Comparison of ENCODE assay signal across 19 mouse cellular contexts in the genomic region with DNA sequence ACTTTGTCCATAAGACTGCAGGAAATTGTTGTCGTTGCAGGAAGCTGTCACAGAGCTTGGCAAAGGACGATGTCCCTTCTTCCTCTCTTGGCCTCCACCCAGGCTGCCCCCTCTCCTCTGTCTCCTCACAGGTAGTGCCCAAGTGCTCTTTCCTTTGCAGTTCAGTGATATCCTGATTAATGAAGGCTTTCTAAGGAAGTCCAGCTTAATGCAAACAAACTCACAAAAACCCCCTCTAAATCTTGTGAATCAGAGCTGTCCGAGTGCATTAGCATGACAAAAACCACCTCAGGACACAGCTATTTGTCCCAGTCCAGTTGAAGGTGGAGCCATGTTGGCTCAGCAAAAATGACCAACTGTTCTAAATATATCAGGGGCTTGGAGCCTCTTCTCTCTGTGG. TPM values are rescaled to one million over a fixed set of nuclear protein-coding genes. Genes with fewer than 3 reads are reported as not detected.
DNase-seq lines count a peak whose midpoint lies in the region; ATAC-seq lines count a peak whose summit lies in the region.
"Had no signal": no experiment of that assay in that cellular context is flagged by ENCODE, and none has a peak within 500 bp of the region (broad histone marks: within the 10 kb centered on the region; RNA-seq: fewer than 3 reads in every experiment).

No protein-coding gene starts in this region.

- peak; percentile 39; the same call in 1 of the 2 replicates for ATAC-seq in kidney, embryonic 16.5 days (ENCODE audit: low FRiP score, low TSS enrichment)
- ATAC-seq in hindbrain, embryonic 15.5 days (ENCODE audit: low FRiP score, low read depth), result peak; percentile 64; the same call in 1 of the 2 replicates
- ATAC-seq: CD4-positive, CD25-positive, alpha-beta regulatory T cell, adult 4 months; forebrain, embryonic 14.5 days; intestine, embryonic 15.5 days had no signal

- DNase-seq in cerebellum, postnatal 10 days, result peak; percentile 53 to 60
- no peak for DNase-seq in cerebellum, adult 18-20 months
- DNase-seq in kidney, postnatal 36 days, result no peak
- peak; percentile 62 for DNase-seq in ES-CJ7 (ENCODE audit: low read depth, low spot score)
- DNase-seq in left cerebral cortex, adult 9 months (ENCODE audit: low spot score in 2 of 2), result no peak
- DNase-seq in thymus, postnatal 4 days, result no peak
- DNase-seq: adrenal gland, postnatal 10 days; cerebellum, adult 11 months; gastrocnemius, postnatal 36 days; heart, postnatal 14 days; liver, embryonic 13.5 days had no signal

- H3K27me3 ChIP-seq in kidney, embryonic 16.5 days (ENCODE audit: insufficient read depth, low read length), result no peaks in the 10 kb centered on the region
- no peaks in the 10 kb centered on the region for H3K27me3 ChIP-seq in hindbrain, embryonic 15.5 days
- H3K27me3 ChIP-seq: embryonic facial prominence, embryonic 15.5 days; intestine, embryonic 15.5 days; limb, embryonic 12.5 days; liver, embryonic 13.5 days; lung, embryonic 15.5 days had no signal

- no peak overlapping the region for H3K9ac ChIP-seq in kidney, embryonic 16.5 days (replicated peaks; ENCODE audit: low read length)
- H3K9ac ChIP-seq in hindbrain, embryonic 15.5 days, result no peak overlapping the region
- H3K9ac ChIP-seq: embryonic facial prominence, embryonic 15.5 days; intestine, embryonic 15.5 days; limb, embryonic 12.5 days; liver, embryonic 13.5 days; lung, embryonic 15.5 days had no signal

- H3K27ac ChIP-seq in kidney, embryonic 16.5 days (ENCODE audit: low read length), result no peak overlapping the region
- H3K27ac ChIP-seq in hindbrain, embryonic 15.5 days (replicated peaks), result 0 out of 2 replicates have a peak overlapping the region, but pooled peaks have one; percentile 4
- H3K27ac ChIP-seq: embryonic facial prominence, embryonic 15.5 days; intestine, embryonic 15.5 days; limb, embryonic 12.5 days; liver, embryonic 13.5 days; lung, embryonic 15.5 days had no signal

- WGBS in kidney, embryonic 16.5 days, result 18% methylated on average over 3 of the region's 3 CpGs
- WGBS in hindbrain, embryonic 15.5 days, result 22% methylated on average over 3 of the region's 3 CpGs

- H3K9me3 ChIP-seq in kidney, embryonic 16.5 days (ENCODE audit: low read length), result no peaks in the 10 kb centered on the region
- no peaks in the 10 kb centered on the region for H3K9me3 ChIP-seq in hindbrain, embryonic 15.5 days
- H3K9me3 ChIP-seq: embryonic facial prominence, embryonic 15.5 days; intestine, embryonic 15.5 days; limb, embryonic 12.5 days; lung, embryonic 15.5 days had no signal

- no peak overlapping the region for H3K4me3 ChIP-seq in kidney, embryonic 16.5 days (ENCODE audit: low read length)
- H3K4me3 ChIP-seq in hindbrain, embryonic 15.5 days, result no peak overlapping the region
- H3K4me3 ChIP-seq: embryonic facial prominence, embryonic 15.5 days; intestine, embryonic 15.5 days; limb, embryonic 12.5 days; liver, embryonic 13.5 days; lung, embryonic 15.5 days had no signal

- H3K4me2 ChIP-seq in kidney, embryonic 16.5 days (replicated peaks; ENCODE audit: low read depth, low read length), result no peak overlapping the region
- H3K4me2 ChIP-seq in hindbrain, embryonic 15.5 days, result no peak overlapping the region
- H3K4me2 ChIP-seq: embryonic facial prominence, embryonic 15.5 days; intestine, embryonic 15.5 days; limb, embryonic 12.5 days; liver, embryonic 13.5 days; lung, embryonic 15.5 days had no signal

- H3K36me3 ChIP-seq in kidney, embryonic 16.5 days (ENCODE audit: insufficient read depth, low read length), result no peaks in the 10 kb centered on the region
- H3K36me3 ChIP-seq in hindbrain, embryonic 15.5 days, result no peaks in the 10 kb centered on the region
- H3K36me3 ChIP-seq: embryonic facial prominence, embryonic 15.5 days; intestine, embryonic 15.5 days; limb, embryonic 12.5 days; liver, embryonic 13.5 days; lung, embryonic 15.5 days had no signal

- H3K4me1 ChIP-seq in kidney, embryonic 16.5 days (ENCODE audit: insufficient read depth, low read length), result 0 out of 2 replicates have a peak, but pooled peaks cover 4% of the 10 kb centered on the region
- H3K4me1 ChIP-seq in hindbrain, embryonic 15.5 days (replicated peaks), result peaks cover 13% of the 10 kb centered on the region; the same call in 1 of the 2 replicates
- H3K4me1 ChIP-seq: embryonic facial prominence, embryonic 15.5 days; intestine, embryonic 15.5 days; limb, embryonic 12.5 days; liver, embryonic 13.5 days; lung, embryonic 15.5 days had no signal

RNA-seq across cellular contexts. Expression of a gene that starts 24.7 kb away (rescaled TPM):
- polyA plus RNA-seq in kidney, embryonic 16.5 days (2015; fragmentation: Nextera tagmentation; extraction: Ambion mirVana), result 0.64 and 1.0 TPM in 2 replicates
- polyA plus RNA-seq in hindbrain, embryonic 15.5 days (2015; fragmentation: Nextera tagmentation; extraction: Ambion mirVana), result 38.1 and 40.8 TPM in 2 replicates
- polyA plus RNA-seq: CD4-positive, CD25-positive, alpha-beta regulatory T cell, adult 4 months had no signal

RNA-seq across cellular contexts. Expression of a gene that starts 30.7 kb away (rescaled TPM):
- 0.26 and 0.39 TPM in 2 replicates for polyA plus RNA-seq in kidney, embryonic 16.5 days (2015; fragmentation: Nextera tagmentation; extraction: Ambion mirVana)
- polyA plus RNA-seq in hindbrain, embryonic 15.5 days (2015; fragmentation: Nextera tagmentation; extraction: Ambion mirVana), result 26.6 and 29.5 TPM in 2 replicates

Comparison
In these comparisons a context has a peak if more than half of its experiments do, and no peak if none do; other contexts are left out.
1. DNase-seq: peak in cerebellum, postnatal 10 days (2 of 2) and ES-CJ7 (single experiment); none in cerebellum, adult 18-20 months (0 of 2), kidney, postnatal 36 days (0 of 2), left cerebral cortex, adult 9 months (0 of 2) and thymus, postnatal 4 days (single experiment).
2. RNA of a gene that starts 24.7 kb away (polyA plus RNA-seq): 38.1 to 40.8 TPM in hindbrain, embryonic 15.5 days; 0.64 to 1.0 TPM in kidney, embryonic 16.5 days; every median in the first group is over 10 times any median in the second.
3. RNA of a gene that starts 30.7 kb away (polyA plus RNA-seq): 26.6 to 29.5 TPM in hindbrain, embryonic 15.5 days; 0.26 to 0.39 TPM in kidney, embryonic 16.5 days; every median in the first group is over 10 times any median in the second.